Mouse (Mus musculus) heart, adult 2 months (tissue): ENCODE results near the gene Selenop. TPM values are rescaled to one million over a fixed set of nuclear protein-coding genes. Genes with fewer than 3 reads are reported as not detected.
"Not testable (repeated sequence)": the region's sequence is repeated elsewhere in the genome, so short reads cannot be mapped to it uniquely, and the experiment has no call there.

Source experiments
- DNase-seq, 2 experiments: peaks; one replicate each; pipeline ENCODE4 v3.0.0; 2021
- H3K27ac ChIP-seq: fragments of 200-600 bp; 2 replicates; pipeline ENCODE4 v1.8.1; 2022
- H3K27me3 ChIP-seq: fragments of 200-500 bp; 2 replicates; pipeline ENCODE4 v1.6.1; 2012; ENCODE audit warnings: mild to moderate bottlenecking, low read length, inconsistent platforms, mixed read lengths; ENCODE audit not compliant: control insufficient read depth, insufficient read depth
- H3K36me3 ChIP-seq: fragments of 200-500 bp; 2 replicates; pipeline ENCODE4 v1.6.1; 2012; ENCODE audit warnings: low read length, inconsistent platforms; ENCODE audit not compliant: control insufficient read depth, insufficient read depth
- H3K4me1 ChIP-seq: fragments of 200-500 bp; 2 replicates; pipeline ENCODE4 v1.6.1; 2011; ENCODE audit warnings: low read length; ENCODE audit not compliant: control insufficient read depth, insufficient read depth
- H3K4me3 ChIP-seq: fragments of 200-600 bp; 2 replicates; pipeline ENCODE4 v1.8.1; 2022
- H3K79me2 ChIP-seq: fragments of 200-500 bp; replicated peaks from 2 replicates; pipeline ENCODE4 v1.6.1; 2012; ENCODE audit warnings: mild to moderate bottlenecking, inconsistent platforms, low read length, moderate library complexity, mixed read lengths; ENCODE audit not compliant: control insufficient read depth, insufficient read depth
- H3K9ac ChIP-seq: fragments of 200-500 bp; 2 replicates; pipeline ENCODE4 v1.6.1; 2012; ENCODE audit warnings: low read depth, mild to moderate bottlenecking, control low read depth, inconsistent platforms, low read length, mixed read lengths
- CTCF ChIP-seq: fragments of 200-600 bp; IDR thresholded peaks from 2 replicates; pipeline ENCODE4 v1.8.1; 2022; ENCODE audit warnings: antibody characterized with exemption, mild to moderate bottlenecking, moderate library complexity
- EP300 ChIP-seq: fragments of 200-500 bp; IDR thresholded peaks from 2 replicates; pipeline ENCODE4 v1.6.1; 2011; ENCODE audit warnings: low read depth, low read length, control low read depth; ENCODE audit not compliant: insufficient read depth
- POLR2A ChIP-seq: fragments of 200-500 bp; IDR thresholded peaks from 2 replicates; pipeline ENCODE4 v1.6.1; 2011; ENCODE audit warnings: mild to moderate bottlenecking, low read depth, low read length, control low read depth; ENCODE audit not compliant: insufficient read depth
- whole genome bisulfite sequencing: fragments of 180-500 bp; shearing (Covaris S2); methylation state at CpG from one replicate; pipeline ENCODE4 v1.1.7; 2018; 5-methylcytosine and 5-hydroxymethylcytosine counted together
- intact Hi-C: fragments of 180-260 bp; cut with DNase I; formaldehyde crosslinking; loops from one replicate; pipeline ENCODE4 v1.15.1; 2025
- polyA plus RNA-seq: library from polyadenylated mRNA; depleted of rRNA; stranded (reverse); fragments of >200 nt; gene quantifications from 2 replicates; pipeline ENCODE4 v1.2.3, GENCODE M21; 2012
- total RNA-seq, 2 experiments: library from RNA; stranded (reverse); gene quantifications; 2 replicates each; pipeline ENCODE4 v1.2.3; 2021

Selenop gene
- total and polyA plus RNA-seq, 3 experiments = 166 to 351 (median 319) TPM

- no peak for TF ChIP-seq EP300
- intact Hi-C loops = no loop called here
- no peak overlapping the region for H3K4me3 ChIP-seq
- H3K4me1 ChIP-seq = peaks cover 9% of the 10 kb centered on the region
- no peak for DNase-seq
- H3K79me2 ChIP-seq = no peaks in the 10 kb centered on the region
- 95% methylated on average over 4 of the region's 4 CpGs for WGBS
- peaks cover 12% of the 10 kb centered on the region for H3K36me3 ChIP-seq
- H3K9ac ChIP-seq = no peak overlapping the region
- H3K27ac ChIP-seq = no peak overlapping the region
- no peaks in the 10 kb centered on the region for H3K27me3 ChIP-seq
Measured at GRCm38 (mm10) chr15:3231004-3231403, 37.3 kb upstream of the Selenop start.

- intact Hi-C loops = loop anchor here (2.0 kb wide), 1 partner anchor 18 kb away; no protein-coding TSS in a partner anchor
- no peak for TF ChIP-seq POLR2A
- no peak for TF ChIP-seq EP300
- no peak for TF ChIP-seq CTCF
- no peaks in the 10 kb centered on the region for H3K79me2 ChIP-seq
- no peak overlapping the region; the same call in 1 of the 2 replicates for H3K9ac ChIP-seq
- no peak overlapping the region for H3K4me3 ChIP-seq
- peaks cover 8% of the 10 kb centered on the region for H3K36me3 ChIP-seq
- peak overlapping the region; percentile 21 for H3K27ac ChIP-seq
- H3K27me3 ChIP-seq = no peaks in the 10 kb centered on the region
- H3K4me1 ChIP-seq = peaks cover 9% of the 10 kb centered on the region
- 41% methylated on average over 9 of the region's 9 CpGs for WGBS
- DNase-seq = peak in 1 of 2 experiments; percentile 39
Measured at GRCm38 (mm10) chr15:3232168-3232835, 36.0 kb upstream of the Selenop start.

GRCm38 (mm10) chr15:3233837-3234551 is 34.4 kb upstream of the Selenop start:
- Histone ChIP-seq H3K36me3 (peaks cover 2% of the 10 kb centered on the region; the same call in 1 of the 2 replicates), H3K27me3 (no peaks in the 10 kb centered on the region), H3K27ac (no peak overlapping the region), H3K9ac (no peak overlapping the region), H3K4me1 (peaks cover 3% of the 10 kb centered on the region), H3K4me3 (no peak overlapping the region), H3K79me2 (no peaks in the 10 kb centered on the region)
- peak in 1 of 2 experiments; percentile 42 for DNase-seq
- TF ChIP-seq CTCF (no peak), EP300 (no peak), POLR2A (no peak)
- WGBS = 83% methylated on average over 3 of the region's 3 CpGs
- intact Hi-C loops = loop anchor here (2.0 kb wide), 1 partner anchor 17 kb away; no protein-coding TSS in a partner anchor

- H3K27me3 ChIP-seq = no peaks in the 10 kb centered on the region
- no peak overlapping the region for H3K27ac ChIP-seq
- H3K9ac ChIP-seq = no peak overlapping the region
- intact Hi-C loops = no loop called here
- no peaks in the 10 kb centered on the region for H3K79me2 ChIP-seq
- DNase-seq = no peak
- TF ChIP-seq CTCF (no peak), EP300 (no peak)
- peaks cover 2% of the 10 kb centered on the region; the same call in 1 of the 2 replicates for H3K36me3 ChIP-seq
- no peak overlapping the region for H3K4me3 ChIP-seq
- WGBS = 91% methylated on average over 2 of the region's 2 CpGs
- H3K4me1 ChIP-seq = peaks cover 2% of the 10 kb centered on the region
Measured at GRCm38 (mm10) chr15:3236338-3236737, 32.0 kb upstream of the Selenop start.

- intact Hi-C loops = no loop called here
- WGBS = 97% methylated on average over 1 of the region's 1 CpGs
Measured at GRCm38 (mm10) chr15:3237963-3238362, 30.4 kb upstream of the Selenop start.

GRCm38 (mm10) chr15:3245036-3245435 is 23.3 kb upstream of the Selenop start:
- H3K79me2 ChIP-seq, H3K36me3 ChIP-seq, H3K27me3 ChIP-seq, H3K4me3 ChIP-seq, H3K4me1 ChIP-seq, intact Hi-C loops, H3K27ac ChIP-seq, H3K9ac ChIP-seq: not testable (repeated sequence)
- 75% methylated on average over 10 of the region's 10 CpGs for WGBS
- peak in 1 of 2 experiments; percentile 34 for DNase-seq

More at GRCm38 (mm10) chr15:3237963-3238362, 30.4 kb upstream of the Selenop start:
- no peaks in the 10 kb centered on the region; the same call in 1 of the 2 replicates for H3K4me1 ChIP-seq
- DNase-seq = no peak
- H3K4me3 ChIP-seq = no peak overlapping the region
- no peaks in the 10 kb centered on the region for H3K36me3 ChIP-seq
- no peaks in the 10 kb centered on the region for H3K79me2 ChIP-seq
- H3K9ac ChIP-seq = no peak overlapping the region
- TF ChIP-seq POLR2A (no peak), EP300 (no peak), CTCF (no peak)
- H3K27ac ChIP-seq = no peak overlapping the region
- no peaks in the 10 kb centered on the region for H3K27me3 ChIP-seq
